ENCODE assay signal across 17 mouse cellular contexts in the genomic region with DNA sequence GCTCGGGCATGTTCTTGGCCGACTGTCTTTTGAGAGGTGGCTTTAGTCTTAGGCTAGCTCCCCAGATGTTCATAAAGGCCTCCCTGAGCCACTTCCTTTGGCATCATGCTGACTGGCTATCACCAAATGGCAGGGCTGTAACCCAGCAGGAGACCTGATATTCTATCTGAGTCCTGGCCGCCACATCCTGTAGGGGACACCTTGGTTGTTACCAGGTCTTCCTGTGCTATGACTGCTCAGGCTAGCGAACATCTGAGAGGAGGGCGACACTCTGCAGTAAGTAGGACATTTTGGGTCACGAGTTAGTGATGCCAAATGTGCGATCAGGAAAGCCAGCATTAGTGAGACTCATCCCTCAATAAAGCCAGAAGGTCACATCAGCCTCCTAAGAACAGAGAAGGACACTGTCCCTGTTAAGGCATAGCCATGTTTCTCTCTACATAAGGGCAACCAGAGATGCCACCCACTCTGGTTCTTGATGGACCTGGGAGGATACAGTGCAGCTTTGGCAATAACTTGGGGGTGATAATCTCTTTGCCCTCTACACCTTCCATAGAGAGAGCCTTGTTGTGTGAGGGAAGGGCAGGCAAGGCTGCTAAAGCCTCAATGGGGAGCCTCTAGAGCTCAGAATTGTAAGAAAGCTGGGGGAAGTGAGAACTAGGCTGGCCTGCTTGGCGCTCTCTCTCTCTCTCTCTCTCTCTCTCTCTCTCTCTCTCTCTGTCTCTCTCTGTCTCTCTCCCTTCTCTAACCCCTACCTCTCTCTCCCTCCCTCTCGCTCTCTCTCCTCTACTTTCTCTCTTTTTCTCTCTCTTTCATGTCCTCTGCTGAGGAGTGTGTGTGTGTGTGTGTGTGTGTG. TPM values are rescaled to one million over a fixed set of nuclear protein-coding genes. Genes with fewer than 3 reads are reported as not detected.
DNase-seq lines count a peak whose midpoint lies in the region; ATAC-seq lines count a peak whose summit lies in the region.
"Had no signal": no experiment of that assay in that cellular context is flagged by ENCODE, and none has a peak within 500 bp of the region (broad histone marks: within the 10 kb centered on the region; RNA-seq: fewer than 3 reads in every experiment).

No protein-coding gene starts in this region.

- H3K4me3 ChIP-seq in heart, embryonic 16.5 days (ENCODE audit: low read length): no peak overlapping the region
- H3K4me3 ChIP-seq in neural tube, embryonic 13.5 days: no peak overlapping the region
- no peak overlapping the region for H3K4me3 ChIP-seq in neural tube, embryonic 15.5 days (replicated peaks)
- H3K4me3 ChIP-seq: hindbrain, embryonic 10.5 days; limb, embryonic 13.5 days had no signal

- no peak overlapping the region; the same call in 1 of the 2 replicates for H3K4me2 ChIP-seq in heart, embryonic 16.5 days (ENCODE audit: low read depth, low read length)
- H3K4me2 ChIP-seq in neural tube, embryonic 13.5 days: no peak overlapping the region
- no peak overlapping the region for H3K4me2 ChIP-seq in neural tube, embryonic 15.5 days
- H3K4me2 ChIP-seq: limb, embryonic 13.5 days had no signal

- H3K4me1 ChIP-seq in heart, embryonic 16.5 days (ENCODE audit: control insufficient read depth, insufficient read depth, low read length): peaks cover 51% of the 10 kb centered on the region
- H3K4me1 ChIP-seq in neural tube, embryonic 13.5 days (replicated peaks): peaks cover 32% of the 10 kb centered on the region
- peaks cover 23% of the 10 kb centered on the region for H3K4me1 ChIP-seq in neural tube, embryonic 15.5 days

- no peak for ATAC-seq in heart, embryonic 16.5 days (replicated peaks; ENCODE audit: extremely low read depth, insufficient read depth, low FRiP score)
- no peak for ATAC-seq in neural tube, embryonic 13.5 days (ENCODE audit: low read depth)
- ATAC-seq in neural tube, embryonic 15.5 days (ENCODE audit: low FRiP score): no peak
- ATAC-seq in inflammation-experienced regulatory T-cells, adult 6 months: no peak

- no peak overlapping the region for H3K9ac ChIP-seq in heart, embryonic 16.5 days (ENCODE audit: low read length)
- 0 out of 2 replicates have a peak overlapping the region, but pooled peaks have one; percentile 1 for H3K9ac ChIP-seq in neural tube, embryonic 13.5 days
- no peak overlapping the region for H3K9ac ChIP-seq in neural tube, embryonic 15.5 days (replicated peaks)
- H3K9ac ChIP-seq: limb, embryonic 13.5 days had no signal

- H3K27me3 ChIP-seq in heart, embryonic 16.5 days (ENCODE audit: control insufficient read depth, insufficient read depth, low read length): no peaks in the 10 kb centered on the region
- H3K27me3 ChIP-seq in neural tube, embryonic 13.5 days: no peaks in the 10 kb centered on the region
- no peaks in the 10 kb centered on the region for H3K27me3 ChIP-seq in neural tube, embryonic 15.5 days (replicated peaks)
- H3K27me3 ChIP-seq: limb, embryonic 13.5 days had no signal

- WGBS in heart, embryonic 16.5 days: 58% methylated on average over 9 of the region's 9 CpGs
- 69% methylated on average over 9 of the region's 9 CpGs for WGBS in neural tube, embryonic 13.5 days
- 74% methylated on average over 9 of the region's 9 CpGs for WGBS in neural tube, embryonic 15.5 days

- peaks cover 2% of the 10 kb centered on the region for H3K36me3 ChIP-seq in heart, embryonic 16.5 days (ENCODE audit: control insufficient read depth, insufficient read depth)
- peaks cover 7% of the 10 kb centered on the region for H3K36me3 ChIP-seq in neural tube, embryonic 13.5 days
- peaks cover 3% of the 10 kb centered on the region for H3K36me3 ChIP-seq in neural tube, embryonic 15.5 days

- H3K27ac ChIP-seq in heart, embryonic 16.5 days (ENCODE audit: low read length): peak overlapping the region; percentile 36; the same call in 1 of the 2 replicates
- H3K27ac ChIP-seq in neural tube, embryonic 13.5 days (replicated peaks): no peak overlapping the region
- no peak overlapping the region for H3K27ac ChIP-seq in neural tube, embryonic 15.5 days (replicated peaks)
- H3K27ac ChIP-seq: hindbrain, embryonic 10.5 days had no signal

- intact Hi-C loops in heart, postnatal 10 days (cut with DNase I): no loop called here

- H3K9me3 ChIP-seq in heart, embryonic 16.5 days (replicated peaks; ENCODE audit: control insufficient read depth, low read length): no peaks in the 10 kb centered on the region
- H3K9me3 ChIP-seq in neural tube, embryonic 13.5 days: no peaks in the 10 kb centered on the region
- no peaks in the 10 kb centered on the region for H3K9me3 ChIP-seq in neural tube, embryonic 15.5 days (replicated peaks)
- H3K9me3 ChIP-seq: G1E; hindbrain, embryonic 10.5 days; limb, embryonic 13.5 days had no signal

- DNase-seq in cerebellum, postnatal 25 days: peak; percentile 34 to 61
- no peak for DNase-seq in cerebellum, postnatal 4 days (ENCODE audit: low spot score in 2 of 2)
- no peak for DNase-seq in heart, postnatal 10 days
- DNase-seq in right cerebral cortex, adult 18-20 months: no peak
- DNase-seq: layer of hippocampus, adult 9-11 months; midbrain, embryonic 14.5 days; thymus, adult 18-20 months had no signal

RNA-seq across cellular contexts. Expression of gene Sept8, which starts 9.6 kb away (rescaled TPM):
- polyA plus RNA-seq in heart, embryonic 16.5 days (2015; fragmentation: Nextera tagmentation; extraction: Ambion mirVana): 22.9 and 23.3 TPM in 2 replicates
- 10 to 100 TPM; 62.5 to 62.7 TPM for total RNA-seq in heart, postnatal 10 days (2021)
- polyA plus RNA-seq in neural tube, embryonic 13.5 days (2015; fragmentation: Nextera tagmentation; extraction: Ambion mirVana): 21.3 and 24.2 TPM in 2 replicates
- polyA plus RNA-seq in neural tube, embryonic 15.5 days (2015; fragmentation: Nextera tagmentation; extraction: Ambion mirVana): 23.3 and 26.2 TPM in 2 replicates
- 1 to 10 TPM; 1.1 to 1.2 (median 1.1) TPM for polyA plus RNA-seq in inflammation-experienced regulatory T-cells, adult 6 months (2017; shearing (Covaris generic))

RNA-seq across cellular contexts. Expression of gene Kif3a, which starts 38.6 kb away (rescaled TPM):
- polyA plus RNA-seq in heart, embryonic 16.5 days (2015; fragmentation: Nextera tagmentation; extraction: Ambion mirVana): 38.3 and 38.9 TPM in 2 replicates
- 10 to 100 TPM; 12.3 to 14.4 TPM for total RNA-seq in heart, postnatal 10 days (2021)
- 265 and 272 TPM in 2 replicates for polyA plus RNA-seq in neural tube, embryonic 13.5 days (2015; fragmentation: Nextera tagmentation; extraction: Ambion mirVana)
- 275 and 338 TPM in 2 replicates for polyA plus RNA-seq in neural tube, embryonic 15.5 days (2015; fragmentation: Nextera tagmentation; extraction: Ambion mirVana)
- polyA plus RNA-seq in inflammation-experienced regulatory T-cells, adult 6 months (2017; shearing (Covaris generic)): 10 to 100 TPM in 2 of 3 experiments, 1 to 10 TPM in 1; 5.5 to 11.6 (median 11.6) TPM

RNA-seq across cellular contexts. Expression of gene Sowaha, which starts 48.6 kb away (rescaled TPM):
- 0.17 and 0.18 TPM in 2 replicates for polyA plus RNA-seq in heart, embryonic 16.5 days (2015; fragmentation: Nextera tagmentation; extraction: Ambion mirVana)
- total RNA-seq in heart, postnatal 10 days (2021): under 1 TPM; 0.10 TPM
- polyA plus RNA-seq in neural tube, embryonic 13.5 days (2015; fragmentation: Nextera tagmentation; extraction: Ambion mirVana): 0.21 and 0.27 TPM in 2 replicates
- polyA plus RNA-seq in neural tube, embryonic 15.5 days (2015; fragmentation: Nextera tagmentation; extraction: Ambion mirVana): 1.4 and 1.6 TPM in 2 replicates
- polyA plus RNA-seq in inflammation-experienced regulatory T-cells, adult 6 months (2017; shearing (Covaris generic)): not detected
- total RNA-seq: neutrophil, adult 5-6 weeks had no signal

RNA-seq across cellular contexts. Expression of gene Gm9945, which starts 48.7 kb away (rescaled TPM):
- not detected in 2 replicates for polyA plus RNA-seq in heart, embryonic 16.5 days (2015; fragmentation: Nextera tagmentation; extraction: Ambion mirVana)
- total RNA-seq in heart, postnatal 10 days (2021): not detected
- not detected in 2 replicates for polyA plus RNA-seq in neural tube, embryonic 13.5 days (2015; fragmentation: Nextera tagmentation; extraction: Ambion mirVana)
- polyA plus RNA-seq in neural tube, embryonic 15.5 days (2015; fragmentation: Nextera tagmentation; extraction: Ambion mirVana): 0.27 TPM in 1 of 2 replicates, not detected in the other
- not detected for polyA plus RNA-seq in inflammation-experienced regulatory T-cells, adult 6 months (2017; shearing (Covaris generic))
- total RNA-seq: neutrophil, adult 5-6 weeks had no signal
- polyA plus RNA-seq: embryonic facial prominence, embryonic 11.5 days; hindbrain, embryonic 10.5 days; kidney, embryonic 14.5 days; limb, embryonic 13.5 days; midbrain, embryonic 14.5 days had no signal

RNA-seq across cellular contexts. Expression of gene Gm9837, which starts 58.3 kb away (rescaled TPM):
- polyA plus RNA-seq in heart, embryonic 16.5 days (2015; fragmentation: Nextera tagmentation; extraction: Ambion mirVana): not detected in 2 replicates
- total RNA-seq in heart, postnatal 10 days (2021): not detected
- not detected in 2 replicates for polyA plus RNA-seq in neural tube, embryonic 13.5 days (2015; fragmentation: Nextera tagmentation; extraction: Ambion mirVana)
- not detected in 2 replicates for polyA plus RNA-seq in neural tube, embryonic 15.5 days (2015; fragmentation: Nextera tagmentation; extraction: Ambion mirVana)
- not detected for polyA plus RNA-seq in inflammation-experienced regulatory T-cells, adult 6 months (2017; shearing (Covaris generic))
- total RNA-seq: neutrophil, adult 5-6 weeks had no signal
- polyA plus RNA-seq: embryonic facial prominence, embryonic 11.5 days; G1E; hindbrain, embryonic 10.5 days; kidney, embryonic 14.5 days; limb, embryonic 13.5 days; midbrain, embryonic 14.5 days had no signal

Comparison
In these comparisons a context has a peak if more than half of its experiments do, and no peak if none do; other contexts are left out.
1. DNase-seq: peak in cerebellum, postnatal 25 days (2 of 2); none in cerebellum, postnatal 4 days (0 of 2), heart, postnatal 10 days (0 of 2) and right cerebral cortex, adult 18-20 months (single experiment).